Mouse (Mus musculus) CH12.LX (cell line): ENCODE measurements at regions not wholly inside any gene's neighbourhood (a gene's known extent, or its start where the extent isn't known, plus 50 kb on each side); places are given as distances from the start of the nearest gene placed in this dataset.

Experiments
- DNase-seq: peaks from one replicate; pipeline ENCODE4 v3.0.0-alpha.2; 2013; ENCODE audit errors: extremely low read depth
- H3K27ac ChIP-seq: 2 replicates; pipeline ENCODE4 v1.5.1; 2012; ENCODE audit warnings: low read depth, mild to moderate bottlenecking, control low read depth, moderate library complexity; ENCODE audit not compliant: insufficient read depth
- H3K27me3 ChIP-seq: replicated peaks from 2 replicates; pipeline ENCODE3; 2012; ENCODE audit warnings: inconsistent platforms
- H3K36me3 ChIP-seq, 2 experiments: replicated peaks in 1 of 2; 2 replicates each; pipeline versions ENCODE3 to v1.6.1; 2012; ENCODE audit warnings: inconsistent platforms in 1 of 2, low read length in 1 of 2, mild to moderate bottlenecking in 1 of 2, mixed read lengths in 1 of 2, moderate library complexity in 1 of 2; ENCODE audit not compliant: control insufficient read depth in 1 of 2, insufficient read depth in 1 of 2
- H3K4me1 ChIP-seq, 2 experiments: 2 replicates each; pipeline ENCODE4 v1.6.1; 2012; ENCODE audit warnings: inconsistent platforms in 1 of 2, moderate library complexity in 1 of 2; ENCODE audit not compliant: insufficient read depth in 2 of 2, control insufficient read depth in 1 of 2
- H3K4me2 ChIP-seq: 2 replicates; pipeline ENCODE4 v1.6.1; 2012; ENCODE audit warnings: low read depth, mild to moderate bottlenecking, control low read depth; ENCODE audit not compliant: poor library complexity, insufficient read depth, severe bottlenecking
- H3K4me3 ChIP-seq, 3 experiments: fragments of 150-350 bp in 1 of 3; sonication (generic) in 1 of 3; replicated peaks in 1 of 3; 2 replicates each; pipeline versions ENCODE3 to v1.5.1; 2011 to 2012; ENCODE audit warnings: low read depth in 2 of 3, low read length in 2 of 3, mild to moderate bottlenecking in 2 of 3, moderate library complexity in 2 of 3, control low read depth in 1 of 3, improper control_type of control experiment in 1 of 3, inconsistent platforms in 1 of 3, mixed read lengths in 1 of 3; ENCODE audit not compliant: poor library complexity in 1 of 3
- H3K79me2 ChIP-seq: replicated peaks from 2 replicates; pipeline ENCODE4 v1.6.1; 2012; ENCODE audit warnings: mild to moderate bottlenecking, moderate library complexity; ENCODE audit not compliant: control insufficient read depth, poor library complexity, insufficient read depth, severe bottlenecking; ENCODE audit errors: extremely low read depth
- H3K9ac ChIP-seq: 2 replicates; pipeline ENCODE4 v1.6.1; 2012; ENCODE audit warnings: low read depth, mild to moderate bottlenecking, control low read depth, moderate library complexity; ENCODE audit not compliant: insufficient read depth
- H3K9me3 ChIP-seq: replicated peaks from 2 replicates; pipeline ENCODE3; 2012; ENCODE audit warnings: low read length, inconsistent platforms, mixed read lengths
- CHD1 ChIP-seq: IDR thresholded peaks from 2 replicates; pipeline ENCODE4 v1.6.1; 2012; ENCODE audit warnings: low read depth, low read length, improper control_type of control experiment, inconsistent platforms
- E2F4 ChIP-seq: IDR thresholded peaks from 2 replicates; pipeline ENCODE4 v1.6.1; 2011; ENCODE audit warnings: low read depth, low read length, improper control_type of control experiment; ENCODE audit not compliant: insufficient replicate concordance
- ETS1 ChIP-seq: conservative IDR thresholded peaks from 2 replicates; pipeline ENCODE4 v1.6.1; 2012; ENCODE audit warnings: low read depth, mild to moderate bottlenecking, inconsistent platforms, low read length, improper control_type of control experiment, moderate library complexity
- HCFC1 ChIP-seq: IDR thresholded peaks from 2 replicates; pipeline ENCODE4 v1.6.1; 2012; ENCODE audit warnings: low read depth, mild to moderate bottlenecking, inconsistent platforms, low read length, improper control_type of control experiment
- IRF4 ChIP-seq: IDR thresholded peaks from 2 replicates; pipeline ENCODE4 v1.6.1; 2014; ENCODE audit warnings: low read depth, mild to moderate bottlenecking, inconsistent platforms, low read length, improper control_type of control experiment
- JUND ChIP-seq: conservative IDR thresholded peaks from 2 replicates; pipeline ENCODE4 v1.6.1; 2011; ENCODE audit warnings: low read depth, low read length, improper control_type of control experiment
- KAT2A ChIP-seq: IDR thresholded peaks from 2 replicates; pipeline ENCODE4 v1.6.1; 2012; ENCODE audit warnings: low read length, improper control_type of control experiment, inconsistent platforms; ENCODE audit not compliant: insufficient replicate concordance
- MAFK ChIP-seq: IDR thresholded peaks from 2 replicates; pipeline ENCODE4 v1.6.1; 2011; ENCODE audit warnings: low read length, improper control_type of control experiment; ENCODE audit not compliant: insufficient replicate concordance
- MAX ChIP-seq: IDR thresholded peaks from 2 replicates; pipeline ENCODE4 v1.6.1; 2011; ENCODE audit warnings: low read length, improper control_type of control experiment
- PAX5 ChIP-seq: IDR thresholded peaks from 2 replicates; pipeline ENCODE4 v1.6.1; 2012; ENCODE audit warnings: low read length, inconsistent platforms, mixed read lengths
- TBP ChIP-seq: conservative IDR thresholded peaks from 2 replicates; pipeline ENCODE4 v1.6.1; 2011; ENCODE audit warnings: low read depth, low read length, improper control_type of control experiment
- TCF12 ChIP-seq: IDR thresholded peaks from 2 replicates; pipeline ENCODE4 v1.6.1; 2014; ENCODE audit warnings: low read depth, mild to moderate bottlenecking, inconsistent platforms, low read length, improper control_type of control experiment
- USF2 ChIP-seq: conservative IDR thresholded peaks from 2 replicates; pipeline ENCODE4 v1.6.1; 2011; ENCODE audit warnings: low read depth, low read length, improper control_type of control experiment
- ZC3H11A ChIP-seq: IDR thresholded peaks from 2 replicates; pipeline ENCODE4 v1.6.1; 2012; ENCODE audit warnings: low read depth, mild to moderate bottlenecking, inconsistent platforms, low read length, improper control_type of control experiment
- ZKSCAN1 ChIP-seq: IDR thresholded peaks from 2 replicates; pipeline ENCODE4 v1.6.1; 2012; ENCODE audit warnings: low read depth, inconsistent platforms, low read length, improper control_type of control experiment, borderline replicate concordance
- ZNF384 ChIP-seq: IDR thresholded peaks from 2 replicates; pipeline ENCODE4 v1.6.1; 2012; ENCODE audit warnings: low read depth, low read length, improper control_type of control experiment, inconsistent platforms
- dilution Hi-C: fragments of 300-500 bp; cut with MboI; formaldehyde crosslinking; loops from 2 replicates; pipeline ENCODE4 v1.14.3; 2020; ENCODE audit warnings: low sequenced_read_pairs; ENCODE audit not compliant: extremely low pct_unique_long_range_greater_than_20kb, extremely low pct_ligation_motif_present
- in situ Hi-C: fragments of 300-500 bp; cut with MboI; formaldehyde crosslinking; loops from 3 replicates; pipeline ENCODE4 v1.14.3; 2019; ENCODE audit warnings: low sequenced_read_pairs, low pct_ligation_motif_present, low pct_unique_long_range_greater_than_20kb, mixed read lengths

GRCm38 (mm10) chr13:69226538-69226937 lies 227.2 kb upstream of the Adcy2 start:
- H3K27me3 ChIP-seq: no peaks in the 10 kb centered on the region
- TF ChIP-seq ETS1 (no peak), JUND (no peak), E2F4 (no peak), HCFC1 (no peak), PAX5 (no peak), MAFK (no peak), TCF12 (no peak), KAT2A (no peak), ZNF384 (no peak)

GRCm38 (mm10) chr13:69230361-69230943 lies 231.1 kb upstream of the Adcy2 start:
- H3K27me3 ChIP-seq: no peaks in the 10 kb centered on the region
- H3K4me3 ChIP-seq: no peak overlapping the region
- H3K79me2 ChIP-seq: no peaks in the 10 kb centered on the region
- no peak overlapping the region for H3K9ac ChIP-seq
- H3K9me3 ChIP-seq: peaks cover 59% of the 10 kb centered on the region
- no peaks in the 10 kb centered on the region for H3K36me3 ChIP-seq
- dilution Hi-C loops (no loop called here), in situ Hi-C loops (no loop called here)
- no peak overlapping the region for H3K4me2 ChIP-seq
- TF ChIP-seq MAX (no peak), CHD1 (no peak), IRF4 (no peak), TBP (no peak), ZC3H11A (no peak), ZKSCAN1 (no peak), USF2 (no peak)
- no peak for DNase-seq
- H3K27ac ChIP-seq: no peak overlapping the region
- no peaks in the 10 kb centered on the region for H3K4me1 ChIP-seq

More at GRCm38 (mm10) chr13:69226538-69226937, 227.2 kb upstream of the Adcy2 start:
- Histone ChIP-seq H3K79me2 (no peaks in the 10 kb centered on the region), H3K36me3 (no peaks in the 10 kb centered on the region), H3K4me2 (no peak overlapping the region), H3K27ac (no peak overlapping the region), H3K4me1 (no peaks in the 10 kb centered on the region), H3K9me3 (peaks cover 63% of the 10 kb centered on the region), H3K9ac (no peak overlapping the region), H3K4me3 (no peak overlapping the region)
- dilution Hi-C loops (no loop called here), in situ Hi-C loops (no loop called here)
- DNase-seq: no peak
